Mouse (Mus musculus): ENCODE measurements around the gene Ppef2.
A peak's percentile ranks its signal among the peaks of the same experiment; 100 is the strongest.

The Ppef2 gene

DNA sequence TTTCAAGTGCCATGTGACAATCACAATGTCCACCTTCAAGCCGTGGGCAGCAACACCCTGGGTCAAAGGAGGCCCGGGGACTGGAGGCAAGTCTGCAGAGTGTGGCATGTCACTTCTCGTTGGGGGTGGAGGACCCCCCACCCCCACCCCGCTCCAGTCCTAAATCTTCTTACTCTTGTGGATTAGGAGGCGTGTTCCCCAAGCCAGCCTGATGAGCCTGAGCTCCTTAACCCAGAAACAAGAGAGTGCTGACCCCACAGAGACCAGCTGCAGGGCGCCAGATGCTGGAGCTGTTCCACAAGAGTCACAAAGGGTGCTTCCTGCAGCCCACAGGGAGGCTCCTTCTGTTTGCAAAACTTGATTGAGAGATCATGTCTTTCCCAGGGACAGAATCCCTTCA, at the start of gene Ppef2:
Ppef2 (minus strand) TSS at position 61 of the 400 bp plus-strand sequence.
- no peak for DNase-seq (ENCODE audit: inconsistent ontology term)

DNA sequence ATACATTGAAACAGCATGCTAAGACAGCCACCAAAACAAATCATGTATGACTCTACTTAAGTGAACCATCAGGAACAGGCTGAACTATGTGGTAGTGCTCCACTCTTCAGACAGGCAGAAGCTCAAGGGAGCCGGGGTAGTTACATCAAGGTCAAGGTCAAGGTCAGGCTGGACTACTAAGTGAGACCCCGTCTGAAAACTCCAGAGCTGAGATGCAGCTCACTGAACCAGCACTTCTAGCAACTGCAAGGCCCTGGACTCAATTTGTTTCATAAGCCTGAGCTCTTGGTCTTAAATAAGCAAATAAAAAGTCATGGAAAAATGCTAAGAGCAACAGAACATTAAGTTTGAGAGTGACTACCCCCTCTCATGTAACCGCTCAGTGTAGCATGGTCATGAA, 48.2 kb upstream of the Ppef2 start:
- DNase-seq (ENCODE audit: inconsistent ontology term): no peak

DNA sequence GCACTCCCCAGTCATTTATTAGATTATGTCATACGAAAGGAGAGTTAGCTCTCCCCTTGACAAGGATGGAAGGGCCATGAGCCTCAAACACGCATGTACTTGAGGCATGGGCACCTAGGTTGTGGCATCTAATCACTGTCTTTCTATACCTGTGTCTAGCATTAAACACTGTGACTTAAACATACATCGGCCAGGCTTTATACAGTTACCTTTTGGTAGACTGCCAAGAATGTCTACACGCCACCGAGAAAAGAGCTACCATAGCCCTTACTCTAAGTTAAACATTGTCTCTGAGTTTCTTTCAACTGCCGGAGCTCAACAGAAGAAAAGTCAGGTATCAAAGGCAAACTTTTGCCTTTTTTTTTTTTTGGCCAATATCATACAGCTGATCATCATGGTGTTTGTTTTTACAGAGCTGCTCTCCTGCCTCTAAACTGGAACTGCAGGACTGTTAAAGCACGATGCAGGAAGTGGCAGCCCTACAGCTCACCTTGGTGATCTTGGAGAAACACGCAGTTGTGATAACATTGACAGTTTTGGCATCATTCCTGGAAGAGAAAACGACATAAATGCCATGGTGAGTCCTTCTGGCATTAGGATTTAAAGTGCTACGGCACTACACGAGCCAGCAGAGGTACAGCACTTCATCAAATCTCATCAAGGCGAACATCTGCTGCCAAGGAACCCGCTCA, 46.2 kb upstream of the Ppef2 start:
- DNase-seq (ENCODE audit: inconsistent ontology term): no peak

DNA sequence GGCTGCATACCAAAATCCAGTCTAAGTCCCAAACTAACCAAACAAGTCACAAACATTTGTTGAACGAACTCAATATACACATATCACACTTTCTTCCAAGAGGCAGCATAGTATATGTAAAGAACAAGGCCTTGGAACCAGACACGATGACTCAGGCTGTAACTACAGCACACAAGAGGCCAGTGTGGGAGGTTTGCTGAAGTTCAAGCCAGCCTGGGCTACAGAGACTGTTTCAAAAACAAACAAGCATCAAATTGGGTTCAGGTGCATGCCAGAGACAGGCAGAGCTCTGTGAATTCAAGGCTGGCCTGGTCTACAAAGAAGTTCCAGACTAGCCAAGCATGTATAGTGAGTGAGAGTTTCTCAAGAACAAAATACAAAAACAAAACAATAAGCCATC, 38.4 kb upstream of the Ppef2 start:
- no peak for DNase-seq (ENCODE audit: inconsistent ontology term)

DNA sequence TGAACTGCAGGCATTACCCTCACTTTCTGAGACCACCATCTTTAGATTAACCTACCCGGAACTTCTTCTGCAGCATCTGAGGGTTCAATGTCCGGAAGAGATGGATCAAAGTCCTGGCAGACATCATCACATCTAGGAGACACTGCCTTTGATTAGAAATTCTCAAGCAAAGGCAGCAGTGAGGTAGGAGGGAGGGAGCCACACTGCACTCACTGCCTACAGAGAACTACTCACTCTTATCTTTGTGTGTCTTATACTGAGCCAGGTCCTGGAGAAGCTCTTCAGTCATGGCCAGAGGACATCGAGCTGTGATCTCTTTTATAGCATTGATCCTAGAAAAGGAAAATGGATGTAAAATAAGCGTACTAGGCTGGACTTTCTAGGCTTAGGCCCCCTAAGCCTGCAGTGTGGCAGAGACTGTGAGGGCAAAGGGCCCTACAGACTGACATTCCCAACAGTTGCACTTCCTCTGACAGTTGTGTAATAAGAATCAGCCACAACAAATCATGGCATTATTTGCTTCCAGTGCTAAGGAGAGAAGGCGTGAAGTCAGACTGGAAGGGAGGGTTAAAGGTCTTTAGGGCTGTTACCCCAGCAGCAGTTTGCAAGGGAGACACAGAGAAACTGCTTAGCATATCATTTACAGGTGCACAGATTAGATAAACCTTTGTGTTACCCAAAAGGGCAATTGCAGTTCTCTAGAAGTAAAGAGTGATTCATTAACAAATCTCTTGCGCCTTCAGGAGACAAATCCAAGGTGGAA, 35.8 kb upstream of the Ppef2 start:
- DNase-seq (ENCODE audit: inconsistent ontology term): no peak

DNA sequence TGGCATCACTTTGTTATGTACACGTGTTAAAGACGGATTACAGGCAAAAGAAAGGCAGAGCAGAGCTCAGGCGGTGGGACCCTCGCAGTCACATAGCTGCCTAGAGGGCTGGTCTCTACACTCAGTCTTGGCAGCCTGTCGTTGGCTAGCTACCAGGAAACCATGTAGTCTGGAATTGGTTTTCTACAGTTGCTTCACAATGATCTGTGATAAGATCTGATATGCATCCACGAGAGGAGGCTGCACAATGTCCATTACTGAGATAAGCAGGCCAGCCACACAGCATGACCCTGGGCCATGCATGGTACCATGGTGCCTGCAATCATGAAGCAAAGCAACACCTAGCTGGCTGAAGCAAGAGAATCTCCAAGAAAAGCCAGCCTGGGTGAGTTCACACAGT, 31.8 kb upstream of the Ppef2 start:
- no peak for DNase-seq (ENCODE audit: inconsistent ontology term)

DNA sequence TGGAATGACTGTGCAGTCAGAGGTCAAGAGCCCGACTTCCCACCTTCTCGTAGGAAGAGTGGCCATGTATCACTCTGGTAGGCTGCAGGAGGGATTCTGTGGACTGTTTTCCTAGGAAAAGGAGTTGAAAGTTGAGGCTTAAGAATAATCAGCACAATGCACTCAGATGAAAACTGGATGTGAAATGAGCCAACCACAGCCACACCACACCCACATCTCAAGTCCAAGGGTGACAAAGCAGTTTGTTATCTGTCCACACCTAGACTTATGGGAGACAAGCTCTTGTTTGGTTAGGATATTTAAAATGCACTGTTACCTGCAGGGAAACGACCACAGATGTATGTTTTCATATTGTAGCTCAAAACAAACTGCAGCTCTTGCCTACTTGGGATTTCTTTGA, 27.0 kb upstream of the Ppef2 start:
- no peak for DNase-seq (ENCODE audit: inconsistent ontology term)

DNA sequence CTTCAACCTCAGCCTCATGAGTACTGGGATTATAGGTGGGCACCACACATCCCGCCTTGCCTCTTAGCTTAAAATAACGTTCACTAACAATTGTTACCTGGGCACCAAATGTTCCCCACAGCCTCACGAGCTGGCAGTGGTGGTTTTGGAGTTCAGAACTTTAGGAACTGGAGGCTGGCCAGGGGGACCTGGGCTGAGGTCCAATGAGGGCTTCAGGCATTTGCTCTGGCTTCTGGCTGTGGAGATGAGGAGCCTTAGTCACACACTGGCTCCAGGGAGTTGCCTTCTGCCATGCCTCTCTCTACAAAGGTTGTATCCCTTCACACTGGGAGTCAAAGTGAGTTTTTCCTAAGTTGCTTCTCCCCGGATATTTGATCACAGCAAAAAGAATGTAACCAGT, 26.5 kb upstream of the Ppef2 start:
- peak; percentile 82 for DNase-seq (ENCODE audit: inconsistent ontology term)

DNA sequence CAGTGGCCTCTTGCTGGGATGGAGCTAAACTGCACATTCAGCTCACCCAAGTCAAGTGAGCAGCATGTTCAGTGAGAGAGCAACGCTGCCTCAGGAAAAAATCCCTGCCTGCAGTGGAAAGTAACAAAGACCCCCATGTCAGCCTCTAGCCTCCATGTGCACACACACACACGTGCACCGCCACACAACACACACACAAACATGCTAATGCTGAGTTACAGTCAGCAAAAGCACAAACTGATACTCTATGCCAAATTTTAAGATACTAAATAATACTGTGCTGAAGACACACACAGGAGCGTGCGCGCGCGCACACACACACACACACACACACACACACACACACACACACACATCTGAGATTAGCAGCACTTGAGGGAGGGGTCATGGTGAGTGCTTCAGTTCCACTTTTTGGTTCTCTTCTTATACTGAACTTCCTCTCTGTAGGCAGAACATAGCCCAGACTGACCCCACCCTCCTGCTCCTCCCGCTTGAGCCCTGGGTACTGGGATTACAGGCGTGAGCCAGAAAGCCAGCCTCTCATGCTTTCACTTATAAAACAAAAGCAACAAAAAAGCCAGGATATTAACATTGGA, 23.0 kb upstream of the Ppef2 start:
- DNase-seq (ENCODE audit: inconsistent ontology term): no peak

DNA sequence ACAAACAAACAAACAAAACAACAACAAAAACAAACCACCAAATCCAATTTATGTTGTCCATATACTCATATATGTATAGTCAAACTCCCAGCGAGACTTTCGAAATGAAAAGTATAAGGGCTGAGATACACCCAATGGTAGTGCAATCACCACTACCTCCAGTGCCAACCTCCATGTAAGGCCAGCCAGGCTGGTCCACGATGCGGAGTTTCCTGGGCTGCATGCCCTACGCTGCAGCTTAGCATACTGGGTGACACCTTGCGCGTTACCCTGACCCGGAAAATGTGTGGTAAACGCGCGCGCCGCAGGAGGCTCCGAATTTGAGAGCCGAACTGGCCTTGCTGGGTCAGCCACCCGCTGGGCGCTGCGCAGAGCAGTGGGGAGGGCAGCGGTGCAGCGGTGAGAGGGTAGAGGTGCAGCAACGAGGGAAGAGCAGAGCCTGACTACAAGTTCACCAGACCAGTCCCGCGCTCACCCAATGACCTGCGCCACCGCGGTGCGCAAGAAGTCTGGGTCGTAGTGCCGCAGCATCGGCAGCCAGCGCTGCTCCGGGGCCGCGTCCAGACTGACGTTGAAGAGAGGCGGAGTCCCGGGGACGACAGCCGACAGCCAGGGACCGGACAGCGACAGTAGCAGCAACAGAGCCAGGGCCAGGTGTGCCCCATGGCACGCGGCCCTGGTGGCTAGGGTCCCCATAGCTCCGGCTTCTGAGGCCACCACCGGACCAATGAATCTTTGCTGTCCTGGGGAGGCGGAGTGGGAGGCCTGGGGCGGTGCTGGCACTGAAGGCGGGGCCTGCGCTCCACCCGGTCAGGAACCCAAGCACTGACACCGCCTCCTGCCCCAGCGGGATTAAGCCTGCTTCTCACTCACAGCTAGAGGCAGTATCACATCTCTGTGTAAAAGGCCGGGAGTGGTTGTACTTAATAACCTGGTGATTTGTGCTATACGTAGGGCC, 21.6 kb upstream of the Ppef2 start, which contains the start of gene Naaa:
Naaa (minus strand) TSS at position 734 of the 958 bp plus-strand sequence.
- DNase-seq (ENCODE audit: inconsistent ontology term): peak; percentile 93

DNA sequence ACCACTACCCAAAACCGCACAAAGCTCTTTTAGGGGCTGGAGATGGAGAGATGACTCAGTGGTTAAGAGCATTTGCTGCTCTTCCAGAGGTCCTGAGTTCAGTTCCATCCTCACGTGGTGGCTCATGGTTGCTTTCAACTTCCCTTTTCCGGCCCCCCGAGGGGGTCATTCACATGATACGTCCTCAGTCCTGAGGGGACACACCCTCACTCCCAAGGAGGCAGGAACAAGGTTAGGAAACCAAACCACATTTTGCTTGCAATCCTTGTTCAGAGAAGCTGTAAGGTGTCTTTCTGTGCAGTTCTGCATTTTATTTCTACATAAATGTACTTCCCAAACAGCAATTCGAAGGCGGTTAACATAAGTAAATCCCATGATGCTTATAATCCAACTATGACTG, 14.4 kb upstream of the Ppef2 start:
- no peak for DNase-seq (ENCODE audit: inconsistent ontology term)

DNA sequence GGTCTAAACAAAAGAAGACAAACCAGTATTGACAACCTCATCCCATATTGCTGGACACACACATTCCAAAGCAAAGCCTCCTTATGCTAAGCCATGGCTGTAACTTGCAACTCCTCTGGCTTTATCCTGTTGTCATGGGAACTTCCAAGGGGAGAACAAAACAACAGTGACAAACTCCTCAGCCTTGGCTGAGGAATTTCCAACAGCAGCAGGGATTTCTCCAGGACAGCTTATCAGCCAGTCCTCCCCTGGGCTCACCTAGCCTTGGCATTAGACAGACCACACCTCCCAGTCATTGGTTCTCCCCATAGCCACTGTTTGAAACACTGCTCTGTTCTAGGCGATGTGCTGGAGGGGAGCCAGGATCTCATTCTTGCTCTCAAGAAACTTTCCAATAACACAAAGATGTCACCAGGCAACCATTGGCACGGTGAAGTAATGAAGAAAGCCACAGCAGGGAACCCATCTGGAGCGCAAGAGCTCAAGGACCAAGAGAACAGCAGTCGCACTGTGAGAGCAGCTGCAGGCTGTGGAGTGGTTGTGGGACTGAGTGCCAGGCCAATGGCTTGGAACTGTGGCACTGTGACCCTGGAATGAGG, 7.8 kb upstream of the Ppef2 start:
- peak; percentile 97 for DNase-seq (ENCODE audit: inconsistent ontology term)

DNA sequence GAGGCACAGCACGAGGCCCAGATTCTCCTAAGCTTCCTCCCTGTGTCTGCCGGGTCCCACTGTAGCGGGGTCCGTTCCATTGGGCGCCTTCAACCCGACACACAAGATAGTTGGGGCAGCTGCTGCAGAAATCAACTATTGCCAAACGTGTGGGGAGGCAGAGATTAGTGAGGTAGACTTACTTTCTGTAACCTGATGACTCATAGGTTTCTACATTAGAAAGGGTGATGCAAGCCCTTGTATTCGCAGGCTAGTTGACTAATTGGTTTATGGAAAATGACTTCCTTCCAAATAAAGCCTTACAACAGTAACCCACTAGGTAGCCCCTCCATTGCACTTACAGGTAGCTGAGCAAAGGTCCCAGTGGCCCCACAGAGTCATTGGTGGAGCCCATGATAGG, 6.6 kb upstream of the Ppef2 start:
- DNase-seq (ENCODE audit: inconsistent ontology term): no peak

DNA sequence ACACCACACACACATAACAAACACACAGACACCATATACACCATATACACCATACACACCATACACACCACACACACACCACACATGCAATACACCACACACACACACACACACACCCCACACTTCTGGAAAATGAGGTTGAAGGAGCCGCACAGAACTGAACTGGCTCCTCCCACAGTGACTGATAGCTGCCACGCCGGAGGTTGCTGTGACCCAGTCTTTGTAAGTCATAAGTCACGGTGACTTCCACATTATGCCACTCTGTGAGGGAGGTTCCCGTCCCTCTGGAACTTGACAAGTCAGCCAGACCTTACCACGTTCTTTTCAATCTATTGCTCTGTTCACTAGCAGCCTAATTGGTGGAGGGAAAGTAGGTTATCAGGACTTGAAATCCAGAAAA, 1.6 kb downstream of the Ppef2 start:
- no peak for DNase-seq (ENCODE audit: inconsistent ontology term)

DNA sequence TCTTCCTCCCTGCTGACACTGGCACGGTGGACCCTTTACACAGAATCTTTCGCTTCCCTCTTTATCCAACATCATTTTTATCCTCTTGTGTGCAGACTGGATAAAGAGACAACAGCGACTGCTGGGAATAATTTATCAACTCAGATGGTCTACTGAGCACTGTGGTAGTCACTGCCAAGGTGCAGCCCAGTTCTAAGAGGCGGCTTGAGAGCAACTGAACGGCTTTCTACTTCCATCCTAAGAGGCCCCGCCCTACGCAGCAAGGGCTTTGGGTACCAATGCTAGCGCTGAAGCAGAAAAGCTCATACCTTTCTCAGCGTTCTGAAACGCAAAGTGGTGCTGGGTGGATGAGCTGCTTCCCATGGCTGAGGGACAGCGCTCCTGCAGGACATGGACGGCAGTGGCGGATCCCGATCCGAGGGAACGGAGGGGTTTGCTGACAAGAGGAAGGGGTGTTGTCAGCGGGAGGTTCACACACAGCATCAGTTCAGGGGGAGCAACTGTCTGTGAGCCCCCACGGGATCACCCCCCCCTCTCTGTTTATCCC, 3.2 kb downstream of the Ppef2 start:
- no peak for DNase-seq (ENCODE audit: inconsistent ontology term)

DNA sequence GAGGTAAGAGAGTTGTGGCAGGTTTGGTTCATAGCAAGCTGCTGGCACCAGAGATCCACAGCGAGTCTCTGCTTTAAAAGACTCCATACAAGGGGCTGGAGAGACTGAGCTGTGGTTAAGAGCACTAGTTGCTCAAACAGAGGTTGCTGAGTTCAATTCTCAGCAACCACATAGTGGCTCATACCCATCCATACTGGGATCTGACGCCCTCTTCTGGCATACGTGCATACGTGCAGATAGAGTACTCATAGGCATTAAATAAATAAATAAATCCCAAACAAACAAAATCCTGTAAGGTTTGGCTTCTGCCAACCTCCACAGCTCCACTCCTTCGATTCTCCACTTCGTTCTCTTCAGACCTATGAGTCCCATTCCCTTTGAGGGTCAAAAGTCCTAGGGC, 4.0 kb downstream of the Ppef2 start:
- DNase-seq (ENCODE audit: inconsistent ontology term): no peak

DNA sequence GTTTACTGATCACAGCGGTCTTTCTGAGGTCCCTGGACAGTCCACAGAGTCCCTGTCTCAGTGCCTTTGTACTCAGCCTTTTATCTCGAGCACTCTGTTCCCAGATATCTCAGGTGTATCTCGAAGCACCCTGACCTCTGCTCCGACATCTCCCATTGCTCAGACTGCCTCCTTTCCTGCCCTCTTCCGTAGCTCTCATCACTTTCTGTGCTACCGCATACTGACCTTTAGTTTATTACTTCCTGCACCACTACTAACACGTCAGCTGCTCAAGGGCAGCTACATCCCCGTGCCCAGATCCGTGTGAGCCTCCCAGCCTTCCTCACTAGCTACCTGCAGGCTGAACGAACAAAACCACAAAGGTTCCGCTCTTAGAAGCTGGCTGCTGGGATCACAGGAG, 7.5 kb downstream of the Ppef2 start:
- DNase-seq (ENCODE audit: inconsistent ontology term): no peak

DNA sequence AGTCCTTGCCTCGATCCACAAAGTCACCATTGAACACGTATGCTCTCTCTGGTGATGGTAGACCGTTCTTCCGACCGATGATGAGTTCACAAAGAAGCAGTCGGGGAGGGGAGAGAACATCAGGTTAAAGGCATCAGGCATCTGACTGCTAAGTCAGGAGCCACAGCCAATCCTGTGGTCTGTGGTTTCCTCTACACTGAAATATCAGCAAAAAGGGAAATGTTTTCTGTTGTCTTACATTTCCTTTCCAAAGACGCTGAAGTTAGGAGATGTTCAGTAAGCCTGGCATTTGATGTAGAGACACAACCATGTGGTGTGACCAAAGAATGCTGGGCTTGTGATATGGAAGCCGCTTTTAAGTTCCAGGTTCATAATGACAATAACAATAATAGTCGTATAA, 10.6 kb downstream of the Ppef2 start:
- no peak for DNase-seq (ENCODE audit: inconsistent ontology term)

DNA sequence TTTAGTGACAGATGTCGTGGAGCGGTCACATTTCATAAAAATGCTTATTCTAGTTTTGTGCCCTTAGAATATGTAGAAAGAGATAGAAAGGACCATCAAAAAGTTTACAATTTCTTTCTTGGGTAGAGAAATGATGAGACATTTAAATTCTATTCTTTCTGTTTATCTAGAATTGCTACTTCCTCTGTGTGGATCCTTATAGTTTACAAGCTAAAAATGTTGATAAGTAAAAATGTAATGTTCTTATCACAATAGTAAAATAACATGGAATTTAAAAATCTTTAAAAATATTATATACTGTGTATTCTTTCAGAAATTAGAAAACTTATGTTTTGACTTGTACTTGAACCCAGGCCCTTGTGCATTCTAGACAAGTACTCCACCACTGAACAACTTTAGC, 11.2 kb downstream of the Ppef2 start:
- DNase-seq (ENCODE audit: inconsistent ontology term): no peak

DNA sequence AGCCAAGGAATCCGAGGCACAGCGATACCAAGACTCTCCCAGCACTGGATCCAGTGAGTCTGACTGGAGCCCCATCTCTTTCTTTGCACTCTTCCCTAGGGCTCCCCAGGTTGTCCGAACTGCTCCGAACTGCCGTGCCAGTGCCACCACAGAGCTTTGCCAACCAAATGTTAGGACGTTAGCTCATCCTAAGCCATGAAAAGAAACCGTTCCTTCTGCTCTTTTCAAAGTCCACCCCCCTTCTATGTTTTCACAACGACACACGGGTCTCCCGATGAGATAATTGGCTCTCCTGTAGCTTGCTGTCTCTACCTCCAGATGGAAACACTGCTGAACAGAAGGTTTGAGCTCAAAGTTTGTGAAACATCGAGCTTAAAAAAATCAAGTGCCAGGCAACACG, 15.3 kb downstream of the Ppef2 start:
- DNase-seq (ENCODE audit: inconsistent ontology term): no peak
